Mouse (Mus musculus): ENCODE measurements at regions not wholly inside any gene's neighbourhood (a gene's known extent, or its start where the extent isn't known, plus 50 kb on each side); places are given as distances from the start of the nearest gene placed in this dataset.

GRCm38 (mm10) chr1:69376923-69377706 lies 269.3 kb upstream of the Erbb4 start:
- DNase-seq (ENCODE audit: low read depth, low spot score), result no peak

DNA sequence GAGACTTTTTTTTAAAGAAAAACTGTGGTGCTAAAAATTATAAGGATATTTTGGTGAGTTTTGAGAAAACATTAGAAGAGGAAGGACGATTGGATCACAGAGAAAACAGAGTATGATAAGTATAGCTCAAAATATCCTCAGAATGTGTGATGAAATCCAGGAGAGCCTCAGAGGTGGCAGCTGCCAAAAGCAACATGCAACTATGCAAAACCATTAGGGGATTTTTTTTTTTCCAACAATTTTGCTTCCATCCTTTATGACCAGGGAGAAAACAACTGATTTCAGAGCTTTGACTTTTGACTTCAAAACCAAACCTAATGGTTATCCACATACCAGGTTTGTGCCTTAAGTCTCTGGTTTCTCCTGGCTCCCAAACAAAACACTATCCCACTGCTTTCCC lies 267.4 kb upstream of the Erbb4 start:
- no peak for DNase-seq (ENCODE audit: low read depth, low spot score)

DNA sequence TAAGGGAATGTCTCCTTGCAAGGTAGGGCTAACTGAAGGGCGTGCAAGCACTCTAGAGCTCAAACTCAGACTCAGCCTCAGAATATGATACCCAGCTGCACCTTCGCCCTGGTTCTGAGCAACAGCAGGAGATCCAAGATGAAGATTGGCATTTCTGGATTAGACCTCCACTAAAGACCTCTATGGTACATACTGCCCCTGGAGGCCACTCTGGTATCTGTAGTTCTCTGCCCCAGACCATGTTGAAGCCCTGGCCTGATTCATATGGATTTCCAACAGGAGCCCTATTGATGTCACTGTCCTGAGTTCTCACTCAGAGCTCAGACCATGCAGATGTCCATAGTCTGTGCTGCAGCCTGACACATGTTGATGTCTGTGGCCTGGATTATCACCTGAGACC lies 262.2 kb upstream of the Erbb4 start:
- no peak for DNase-seq (ENCODE audit: low read depth, low spot score)

- DNase-seq (ENCODE audit: low read depth, low spot score), result no peak
These were observed 259.7 kb upstream of the Erbb4 start for GRCm38 (mm10) chr1:69367531-69367930.

DNA sequence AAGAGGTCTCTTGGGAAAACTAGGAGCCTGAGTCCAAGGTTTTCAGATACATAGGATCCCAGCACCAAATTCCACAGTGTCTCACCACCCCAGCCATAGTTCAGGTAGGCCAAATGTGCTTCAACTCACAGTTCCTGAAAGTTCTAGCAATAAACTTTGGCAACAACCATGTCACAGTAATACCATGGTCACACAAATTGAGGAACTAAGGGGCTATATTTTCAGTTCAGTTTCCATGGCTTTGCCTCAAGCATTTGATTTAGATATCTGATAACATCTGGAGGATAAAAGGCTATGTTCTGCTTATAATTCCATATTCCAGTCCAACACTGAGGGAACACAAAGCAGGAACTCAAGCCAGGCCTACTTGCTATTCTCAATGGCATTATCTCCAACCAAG lies 256.2 kb upstream of the Erbb4 start:
- no peak for DNase-seq (ENCODE audit: low read depth, low spot score)

DNA sequence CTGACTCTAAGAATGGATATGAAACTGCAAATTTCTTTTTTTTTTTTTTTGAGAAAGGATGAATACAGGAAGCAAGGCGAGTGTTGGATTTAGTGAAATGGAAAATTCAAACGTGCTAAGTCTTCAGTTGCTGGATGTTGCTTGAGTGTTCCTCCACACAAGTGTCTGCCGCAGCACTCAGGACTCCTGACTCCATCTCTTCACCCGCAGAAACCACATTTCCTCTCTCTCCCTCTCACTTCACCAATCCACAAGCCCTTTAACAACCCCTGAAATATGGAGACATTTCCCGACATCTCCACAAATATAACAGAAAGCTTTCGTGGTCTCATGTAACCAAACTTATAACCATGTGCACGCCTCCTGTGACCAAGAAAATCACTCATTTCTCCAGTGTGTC lies 249.7 kb upstream of the Erbb4 start:
- DNase-seq (ENCODE audit: low read depth, low spot score), result no peak

DNA sequence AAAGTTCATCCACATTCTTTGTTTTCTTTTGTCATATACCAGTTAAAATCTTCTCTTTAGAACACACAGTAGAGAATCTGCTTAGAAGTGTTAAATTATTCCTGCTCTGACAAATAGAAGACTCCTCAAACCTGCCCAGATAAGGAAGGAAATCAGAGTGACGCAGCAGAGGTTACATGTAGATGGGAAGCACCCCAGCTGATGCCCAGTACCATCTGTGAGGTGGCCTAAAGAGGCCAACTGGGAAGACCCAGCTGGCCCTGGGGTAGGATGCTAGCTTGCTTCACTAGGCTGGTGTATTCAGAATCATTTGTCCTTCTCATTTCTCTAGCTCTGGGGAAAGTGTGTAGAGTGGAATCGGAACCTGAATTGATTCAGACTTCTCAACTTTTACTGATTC lies 242.6 kb upstream of the Erbb4 start:
- DNase-seq (ENCODE audit: low read depth, low spot score), result no peak

GRCm38 (mm10) chr1:69349826-69350225 lies 242.0 kb upstream of the Erbb4 start:
- DNase-seq (ENCODE audit: low read depth, low spot score), result no peak

GRCm38 (mm10) chr1:69342100-69342499 lies 234.2 kb upstream of the Erbb4 start:
- no peak for DNase-seq (ENCODE audit: low read depth, low spot score)

- no peak for DNase-seq (ENCODE audit: low read depth, low spot score)
These were observed 232.6 kb upstream of the Erbb4 start for GRCm38 (mm10) chr1:69340481-69340880.

DNA sequence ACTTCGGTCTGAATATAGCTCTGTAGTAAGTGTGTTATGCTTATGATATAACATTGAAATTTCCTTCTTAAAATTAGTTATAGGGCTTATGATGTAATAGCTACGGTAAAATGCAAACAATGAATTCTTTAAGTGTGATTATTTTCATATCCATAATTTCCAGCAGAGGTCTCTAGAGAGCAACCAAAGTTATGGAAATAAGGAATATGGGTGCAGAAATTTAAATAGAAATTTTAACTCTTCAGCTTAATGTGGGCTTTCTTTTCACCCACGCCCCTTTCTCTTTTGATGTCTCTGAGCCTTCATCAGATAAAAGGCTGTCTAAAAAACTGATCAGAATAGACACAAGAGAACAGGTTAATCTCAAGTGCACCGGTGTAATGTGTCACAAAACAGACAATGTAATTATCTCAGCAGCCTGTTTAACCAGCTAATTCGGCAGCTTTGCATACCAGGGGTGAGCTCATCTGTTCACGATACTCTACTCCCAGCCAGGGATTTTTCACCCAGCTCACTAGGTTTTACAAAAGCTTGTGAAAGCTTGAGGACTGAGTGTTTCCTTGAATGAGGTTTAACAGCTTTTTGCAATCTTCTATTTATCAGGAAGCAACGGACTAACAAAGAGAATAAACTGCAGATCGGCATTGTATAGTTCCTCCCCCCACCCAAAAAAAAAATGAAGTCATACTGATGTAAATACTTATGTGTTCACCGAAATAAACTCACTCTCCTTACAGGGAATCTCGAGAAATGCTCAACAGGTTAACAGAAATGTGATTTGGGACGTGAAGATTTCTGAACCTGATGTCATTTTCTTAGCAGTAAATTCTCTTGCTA lies 223.8 kb upstream of the Erbb4 start:
- DNase-seq (ENCODE audit: low read depth, low spot score), result no peak

DNA sequence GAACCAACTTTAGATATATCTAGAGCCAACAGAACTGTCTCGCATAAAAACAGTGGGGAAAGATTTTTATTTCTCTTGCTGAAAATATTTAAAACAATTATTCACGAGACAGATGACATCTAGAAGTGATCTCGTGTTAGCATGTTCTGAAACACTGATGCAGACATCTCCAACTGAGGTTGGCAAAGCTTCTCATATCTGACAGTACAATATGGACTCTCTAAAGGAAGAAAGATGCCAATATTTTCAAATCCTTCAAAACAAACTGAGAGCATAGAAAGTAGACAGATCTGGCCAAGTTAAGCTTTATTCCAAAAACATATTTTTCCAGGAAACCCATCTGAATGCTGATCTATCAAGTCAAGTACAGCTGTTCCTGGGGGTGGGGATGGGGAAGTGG lies 221.5 kb upstream of the Erbb4 start:
- no peak for DNase-seq (ENCODE audit: low read depth, low spot score)

DNA sequence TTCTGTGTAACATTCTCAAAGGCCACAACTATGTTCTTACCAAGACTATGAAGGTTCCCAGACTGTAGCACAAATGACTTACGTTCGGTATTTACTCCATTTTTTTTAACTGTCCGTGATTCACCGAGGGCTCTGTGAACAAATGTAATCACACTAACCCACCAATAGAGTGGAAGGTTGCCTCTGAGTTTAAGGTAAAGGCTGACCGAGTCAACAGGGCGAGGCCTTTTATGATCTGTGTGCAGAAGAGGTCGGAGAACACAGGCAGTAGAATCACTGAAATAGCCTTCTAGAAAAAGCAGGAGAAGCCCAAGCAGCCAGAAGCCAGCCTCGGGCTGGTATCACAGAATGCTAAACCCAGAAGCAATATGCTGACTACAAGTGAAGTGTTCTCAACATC lies 218.9 kb upstream of the Erbb4 start:
- no peak for DNase-seq (ENCODE audit: low read depth, low spot score)

DNA sequence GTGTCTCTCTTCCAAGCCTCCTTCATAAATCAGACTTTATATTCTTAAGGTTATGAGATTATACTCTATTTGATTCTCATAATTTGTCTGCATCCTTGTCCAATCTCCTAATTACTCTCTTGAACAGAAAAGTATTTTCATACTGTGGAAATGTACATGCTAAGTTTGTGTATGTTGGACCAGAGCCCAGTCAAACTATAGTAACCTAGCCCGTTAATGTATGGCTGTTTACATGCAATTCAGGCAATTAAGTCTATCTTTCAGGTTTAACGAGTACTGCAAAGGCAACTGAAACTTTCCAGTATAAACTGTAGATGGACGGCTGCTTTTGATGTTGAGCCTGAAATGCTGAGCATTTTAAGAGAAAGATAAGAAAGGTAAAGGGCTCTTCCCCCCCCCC lies 211.7 kb upstream of the Erbb4 start:
- DNase-seq (ENCODE audit: low read depth, low spot score), result no peak

DNA sequence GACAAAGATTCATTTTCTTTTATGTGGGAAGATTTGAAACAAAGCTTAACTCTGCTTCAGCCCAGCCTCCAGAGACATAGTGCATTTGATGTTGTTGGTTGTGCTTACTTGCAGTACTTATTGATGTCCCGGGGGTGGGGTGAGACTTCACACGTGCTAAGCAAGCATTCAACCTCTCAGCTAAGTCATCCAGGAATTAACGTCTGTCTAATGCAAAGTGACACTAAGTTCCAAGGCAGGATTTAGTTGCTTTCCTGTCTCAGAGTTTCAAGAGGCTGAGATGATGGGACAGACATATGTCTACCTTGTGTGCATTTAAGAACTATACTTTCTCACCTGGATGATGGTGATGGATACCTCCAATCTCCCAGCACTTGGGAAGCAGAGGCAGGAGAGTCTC lies 189.0 kb upstream of the Erbb4 start:
- no peak for DNase-seq (ENCODE audit: low read depth, low spot score)

DNA sequence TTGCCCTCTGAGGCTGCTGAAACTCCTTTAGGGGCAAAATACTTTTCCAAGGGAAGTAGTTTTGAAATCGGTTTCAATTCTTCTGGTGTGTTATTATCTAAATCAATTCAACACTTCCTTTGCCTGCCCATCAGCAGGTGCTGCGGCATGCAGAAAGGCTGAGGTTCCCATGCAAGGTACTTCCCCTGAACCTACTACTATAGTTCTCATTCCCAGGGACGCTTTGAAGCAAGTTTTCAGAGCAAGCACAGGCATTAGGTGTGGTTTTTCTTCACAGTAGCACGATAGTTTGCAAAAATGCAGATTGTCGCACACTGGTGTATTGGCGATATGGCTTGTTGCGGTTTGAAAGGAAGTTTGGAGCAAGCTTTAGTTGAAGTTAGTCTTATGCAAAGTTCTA lies 183.5 kb upstream of the Erbb4 start:
- no peak for DNase-seq (ENCODE audit: low read depth, low spot score)

- DNase-seq (ENCODE audit: low read depth, low spot score), result no peak
These were observed 178.5 kb upstream of the Erbb4 start for GRCm38 (mm10) chr1:69286374-69286773.

GRCm38 (mm10) chr1:69277428-69277827 lies 169.6 kb upstream of the Erbb4 start:
- DNase-seq (ENCODE audit: low read depth, low spot score), result no peak

DNA sequence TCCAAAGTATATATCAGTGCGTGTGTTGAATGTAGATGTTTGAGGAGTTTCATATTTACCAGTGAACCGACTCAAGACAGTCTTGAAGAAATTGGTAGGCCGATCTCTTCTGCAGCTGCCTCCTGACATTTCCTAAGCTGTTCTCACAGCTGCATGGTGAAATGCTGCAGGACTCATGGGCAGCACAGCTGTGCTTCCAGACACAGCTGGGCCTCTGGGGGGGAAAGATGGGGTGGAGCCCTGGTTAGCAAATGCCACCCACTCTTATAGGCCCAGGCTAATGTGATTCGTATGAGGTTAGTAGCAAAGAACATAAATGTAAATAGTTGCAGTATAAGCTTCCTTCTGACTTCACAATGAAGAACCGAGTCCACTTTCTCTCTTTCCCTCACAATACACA lies 139.8 kb upstream of the Erbb4 start:
- no peak for DNase-seq (ENCODE audit: low read depth, low spot score)

DNA sequence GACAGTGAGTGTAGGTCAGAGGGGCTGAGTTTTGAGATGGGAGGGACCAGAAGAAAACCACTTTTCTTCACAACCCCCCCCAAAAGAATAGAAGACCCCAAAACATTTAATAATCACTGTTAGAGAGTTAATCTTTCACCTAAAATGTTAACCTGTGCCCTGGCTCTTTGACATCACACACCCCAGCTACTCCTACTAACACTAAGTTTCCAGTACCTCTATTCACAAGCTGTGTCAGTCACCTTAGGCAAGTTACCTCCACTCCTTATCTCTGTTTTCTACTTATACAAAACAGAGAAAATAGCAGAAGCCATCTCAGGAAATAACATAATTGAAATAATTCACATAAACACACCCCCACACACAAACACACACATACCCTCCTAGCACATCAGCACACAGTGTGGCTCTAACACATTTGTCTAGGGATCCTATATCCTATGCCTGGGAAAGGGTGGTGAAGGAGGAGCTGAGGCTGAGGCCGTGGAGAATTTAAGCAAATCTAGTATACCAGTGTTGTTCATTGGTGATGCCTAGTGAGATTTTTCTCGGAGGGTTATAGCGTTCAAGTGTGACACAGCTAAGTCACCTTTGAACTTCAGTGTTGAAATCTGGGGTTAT lies 134.5 kb upstream of the Erbb4 start:
- no peak for DNase-seq (ENCODE audit: low read depth, low spot score)

- DNase-seq (ENCODE audit: low read depth, low spot score), result peak; percentile 70
These were observed 133.8 kb upstream of the Erbb4 start for GRCm38 (mm10) chr1:69241502-69242214.

GRCm38 (mm10) chr1:69227864-69228263 lies 120.0 kb upstream of the Erbb4 start:
- DNase-seq (ENCODE audit: low read depth, low spot score), result no peak

Data from mesoderm, embryonic 11.5 days (tissue).